Mouse (Mus musculus): ENCODE results near the gene Abcb11.

GRCm38 (mm10) chr2:69212652-69213051, 129.8 kb downstream of the Abcb11 start:
- no peak for TF ChIP-seq POLR2A (IDR thresholded peaks at IDR 0.05; ENCODE audit: borderline replicate concordance, control insufficient read depth, low read depth, low read length)
- no peak for TF ChIP-seq CTCF (IDR thresholded peaks at IDR 0.05; ENCODE audit: control insufficient read depth, insufficient read depth, low read length)

All from bone marrow, adult 2 months (tissue).